Mouse (Mus musculus) embryonic facial prominence, embryonic 10.5 days (tissue): ENCODE measurements at regions not wholly inside any gene's neighbourhood (a gene's known extent, or its start where the extent isn't known, plus 50 kb on each side); places are given as distances from the start of the nearest gene placed in this dataset.
"Not testable (repeated sequence)": the region's sequence is repeated elsewhere in the genome, so short reads cannot be mapped to it uniquely, and the experiment has no call there.

Experiments
- DNase-seq: peaks from one replicate; pipeline ENCODE4 v3.0.0-alpha.2; 2017; ENCODE audit warnings: low spot score
- H3K27ac ChIP-seq: fragments of 300-500 bp; sonication (generic); replicated peaks from 2 replicates; pipeline ENCODE4 v1.5.1; 2016; ENCODE audit warnings: mild to moderate bottlenecking
- H3K27me3 ChIP-seq: fragments of 300-500 bp; sonication (generic); replicated peaks from 2 replicates; pipeline ENCODE4 v1.6.1; 2016; ENCODE audit warnings: low read depth, mild to moderate bottlenecking; ENCODE audit not compliant: poor library complexity, severe bottlenecking
- H3K36me3 ChIP-seq: fragments of 300-500 bp; sonication (generic); replicated peaks from 2 replicates; pipeline ENCODE4 v1.6.1; 2016; ENCODE audit warnings: mild to moderate bottlenecking, moderate library complexity
- H3K4me1 ChIP-seq: fragments of 300-500 bp; sonication (generic); 2 replicates; pipeline ENCODE4 v1.6.1; 2016
- H3K4me3 ChIP-seq: fragments of 300-500 bp; sonication (generic); 2 replicates; pipeline ENCODE4 v1.5.1; 2016; ENCODE audit warnings: mild to moderate bottlenecking, moderate library complexity
- H3K9me3 ChIP-seq: fragments of 300-500 bp; sonication (generic); 2 replicates; pipeline ENCODE4 v1.6.1; 2016; ENCODE audit warnings: mild to moderate bottlenecking
- WGBS: fragments of 180-500 bp; shearing (Covaris S2); methylation state at CpG from one replicate; pipeline ENCODE4 v1.1.7; 2016; 5-methylcytosine and 5-hydroxymethylcytosine counted together

GRCm38 (mm10) chr10:15046285-15046684 lies 328.3 kb upstream of the Gje1 start:
- WGBS, result 73% methylated on average over 4 of the region's 4 CpGs
- H3K9me3 ChIP-seq, result no peaks in the 10 kb centered on the region
- DNase-seq, result no peak
- no peaks in the 10 kb centered on the region for H3K4me1 ChIP-seq
- no peak overlapping the region for H3K4me3 ChIP-seq
- H3K27ac ChIP-seq, result no peak overlapping the region
- H3K27me3 ChIP-seq, result no peaks in the 10 kb centered on the region
- H3K36me3 ChIP-seq, result no peaks in the 10 kb centered on the region

DNA sequence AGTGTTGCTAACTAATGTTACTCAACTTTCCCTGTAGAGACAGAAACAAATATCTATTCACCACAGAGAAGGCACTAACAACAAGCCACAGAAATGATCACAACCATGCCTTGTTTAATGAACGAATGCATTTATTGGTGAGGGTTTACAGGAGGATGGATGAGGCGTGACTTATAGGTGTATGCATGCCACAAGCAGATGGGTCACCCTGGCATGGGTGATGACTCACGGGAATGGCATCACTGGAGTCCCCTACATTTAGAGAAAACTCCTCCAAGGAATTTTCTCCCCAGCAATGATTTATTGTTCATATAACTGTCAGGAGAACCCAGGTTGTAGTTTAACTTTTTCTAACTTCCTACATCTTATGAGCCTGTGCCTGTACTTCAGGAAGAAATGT lies 319.6 kb upstream of the Gje1 start:
- no peaks in the 10 kb centered on the region for H3K9me3 ChIP-seq
- no peaks in the 10 kb centered on the region for H3K27me3 ChIP-seq
- 90% methylated on average over 3 of the region's 3 CpGs for WGBS
- H3K27ac ChIP-seq, result no peak overlapping the region
- no peak overlapping the region for H3K4me3 ChIP-seq
- H3K4me1 ChIP-seq, result no peaks in the 10 kb centered on the region
- DNase-seq, result no peak
- H3K36me3 ChIP-seq, result no peaks in the 10 kb centered on the region

- Histone ChIP-seq H3K27ac (no peak overlapping the region), H3K4me1 (no peaks in the 10 kb centered on the region), H3K27me3 (no peaks in the 10 kb centered on the region), H3K9me3 (no peaks in the 10 kb centered on the region), H3K36me3 (no peaks in the 10 kb centered on the region), H3K4me3 (no peak overlapping the region)
- WGBS, result 86% methylated on average over 1 of the region's 1 CpGs
- DNase-seq, result no peak
These were observed 313.5 kb upstream of the Gje1 start for GRCm38 (mm10) chr10:15031517-15031916.

- Histone ChIP-seq H3K4me1 (no peaks in the 10 kb centered on the region), H3K4me3 (no peak overlapping the region), H3K36me3 (no peaks in the 10 kb centered on the region), H3K27ac (no peak overlapping the region), H3K9me3 (no peaks in the 10 kb centered on the region), H3K27me3 (no peaks in the 10 kb centered on the region)
- DNase-seq, result no peak
These were observed 311.1 kb upstream of the Gje1 start for GRCm38 (mm10) chr10:15029151-15029550.

DNA sequence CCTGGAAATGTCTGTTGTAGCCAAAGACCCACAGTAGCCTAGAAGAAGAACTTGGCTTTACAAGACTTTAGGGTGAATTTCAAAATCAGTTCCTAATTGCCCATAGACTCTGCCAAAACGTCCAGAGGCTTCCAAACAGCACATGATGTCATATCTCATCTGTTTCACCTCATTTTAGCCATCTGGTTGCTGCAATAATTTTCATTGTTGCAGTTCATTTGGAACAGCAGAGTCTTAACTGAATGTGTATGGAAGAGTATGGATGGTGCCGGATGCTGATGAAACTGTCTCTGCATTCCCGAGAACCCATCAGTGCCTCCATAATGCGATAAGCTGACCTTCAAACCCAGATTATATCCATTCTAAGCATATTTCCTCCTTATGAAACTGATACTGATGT lies 295.9 kb upstream of the Gje1 start:
- H3K9me3 ChIP-seq, result no peaks in the 10 kb centered on the region
- WGBS, result 85% methylated on average over 4 of the region's 4 CpGs
- H3K27ac ChIP-seq, result no peak overlapping the region
- no peak overlapping the region for H3K4me3 ChIP-seq
- H3K27me3 ChIP-seq, result no peaks in the 10 kb centered on the region
- DNase-seq, result no peak
- H3K36me3 ChIP-seq, result no peaks in the 10 kb centered on the region
- no peaks in the 10 kb centered on the region for H3K4me1 ChIP-seq

GRCm38 (mm10) chr10:14996374-14996773 lies 278.4 kb upstream of the Gje1 start:
- H3K4me3 ChIP-seq, result no peak overlapping the region
- DNase-seq, result no peak
- 86% methylated on average over 2 of the region's 2 CpGs for WGBS
- no peaks in the 10 kb centered on the region for H3K4me1 ChIP-seq
- H3K36me3 ChIP-seq, result no peaks in the 10 kb centered on the region
- H3K9me3 ChIP-seq, result no peaks in the 10 kb centered on the region
- no peak overlapping the region for H3K27ac ChIP-seq
- no peaks in the 10 kb centered on the region for H3K27me3 ChIP-seq

GRCm38 (mm10) chr10:14989601-14990140 lies 271.7 kb upstream of the Gje1 start:
- Histone ChIP-seq H3K27me3 (no peaks in the 10 kb centered on the region), H3K9me3 (no peaks in the 10 kb centered on the region), H3K4me3 (no peak overlapping the region), H3K4me1 (no peaks in the 10 kb centered on the region), H3K36me3 (no peaks in the 10 kb centered on the region), H3K27ac (no peak overlapping the region)
- DNase-seq, result no peak

DNA sequence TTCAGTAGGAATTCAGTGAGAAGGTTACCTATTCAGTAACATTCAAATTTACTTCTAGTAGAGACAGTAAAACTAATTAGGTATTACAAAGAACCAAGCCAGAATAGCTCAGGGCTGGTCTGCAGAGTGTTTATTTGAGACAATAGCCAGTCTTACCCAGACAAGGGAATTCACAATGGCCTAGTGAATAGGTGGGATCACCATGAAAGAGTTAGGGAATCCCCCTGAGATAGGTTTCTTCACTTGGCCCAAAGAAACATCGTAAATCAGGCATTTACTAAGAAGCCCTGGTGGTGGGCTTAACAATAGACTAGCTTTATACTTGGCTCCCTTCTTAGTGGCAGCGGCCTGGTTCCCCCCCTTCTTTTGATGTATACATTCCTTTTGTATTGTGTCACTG lies 268.6 kb upstream of the Gje1 start:
- not testable (repeated sequence) for H3K4me1 ChIP-seq, H3K9me3 ChIP-seq, DNase-seq, H3K27me3 ChIP-seq, H3K4me3 ChIP-seq, H3K36me3 ChIP-seq, H3K27ac ChIP-seq
- 51% methylated on average over 2 of the region's 2 CpGs for WGBS

GRCm38 (mm10) chr10:14978093-14978755 lies 260.2 kb upstream of the Gje1 start:
- no peaks in the 10 kb centered on the region for H3K36me3 ChIP-seq
- no peak overlapping the region for H3K4me3 ChIP-seq
- H3K27ac ChIP-seq, result no peak overlapping the region
- H3K4me1 ChIP-seq, result peaks cover 18% of the 10 kb centered on the region
- no peaks in the 10 kb centered on the region for H3K27me3 ChIP-seq
- 49% methylated on average over 4 of the region's 4 CpGs for WGBS
- no peaks in the 10 kb centered on the region for H3K9me3 ChIP-seq
- DNase-seq, result no peak

- WGBS, result 25% methylated on average over 2 of the region's 2 CpGs
- Histone ChIP-seq H3K36me3 (no peaks in the 10 kb centered on the region), H3K27ac (no peak overlapping the region), H3K4me1 (peaks cover 18% of the 10 kb centered on the region), H3K9me3 (no peaks in the 10 kb centered on the region), H3K27me3 (no peaks in the 10 kb centered on the region), H3K4me3 (no peak overlapping the region)
- peak; percentile 16 for DNase-seq
These were observed 259.4 kb upstream of the Gje1 start for GRCm38 (mm10) chr10:14977268-14978000.

GRCm38 (mm10) chr10:14969726-14970125 lies 251.7 kb upstream of the Gje1 start:
- Histone ChIP-seq H3K9me3 (no peaks in the 10 kb centered on the region), H3K27me3 (no peaks in the 10 kb centered on the region), H3K4me1 (no peaks in the 10 kb centered on the region), H3K4me3 (no peak overlapping the region), H3K27ac (no peak overlapping the region), H3K36me3 (no peaks in the 10 kb centered on the region)
- DNase-seq, result no peak

DNA sequence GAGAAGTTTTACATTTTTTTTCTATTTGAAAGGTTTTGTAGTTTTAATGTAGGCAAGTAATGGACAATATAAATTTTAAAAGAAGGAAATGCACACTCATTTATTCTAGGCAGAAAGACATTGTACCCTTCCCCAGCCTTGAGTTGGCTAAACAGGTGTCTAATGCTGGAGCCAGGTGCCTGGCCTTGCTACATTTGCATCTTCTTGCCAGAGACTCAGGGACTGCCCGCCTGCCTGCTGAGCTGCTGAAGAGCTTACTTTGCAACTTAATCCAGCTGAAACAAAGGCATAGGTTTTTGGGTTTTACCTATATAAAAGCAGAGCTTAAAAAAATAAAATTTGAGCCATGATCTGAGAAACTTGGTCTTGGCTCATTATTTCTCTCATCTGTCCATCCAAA lies 249.6 kb upstream of the Gje1 start:
- no peaks in the 10 kb centered on the region for H3K4me1 ChIP-seq
- H3K36me3 ChIP-seq, result no peaks in the 10 kb centered on the region
- WGBS, result 52% methylated on average over 1 of the region's 1 CpGs
- DNase-seq, result no peak
- no peak overlapping the region for H3K27ac ChIP-seq
- no peaks in the 10 kb centered on the region for H3K9me3 ChIP-seq
- no peak overlapping the region for H3K4me3 ChIP-seq
- H3K27me3 ChIP-seq, result no peaks in the 10 kb centered on the region

DNA sequence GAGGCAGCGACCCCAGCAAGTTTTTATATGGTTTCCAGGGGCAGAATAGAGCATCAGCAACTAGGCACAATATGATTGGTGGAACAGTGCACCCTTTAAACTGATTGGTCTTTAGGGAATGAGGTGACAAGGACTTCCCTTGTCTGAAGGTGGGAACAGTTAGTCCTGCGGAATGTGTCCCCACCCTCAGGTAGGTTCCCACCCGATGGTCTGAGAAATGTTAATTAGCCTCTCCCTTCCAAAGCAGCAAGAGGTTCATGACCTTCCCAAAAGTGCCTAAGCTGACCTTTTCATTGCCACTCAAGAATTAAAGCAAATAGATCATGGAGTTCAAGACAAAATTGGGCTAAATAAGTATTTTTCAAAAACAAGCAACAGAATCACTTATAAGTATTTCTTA lies 248.8 kb upstream of the Gje1 start:
- H3K36me3 ChIP-seq, H3K27me3 ChIP-seq, H3K4me1 ChIP-seq, H3K4me3 ChIP-seq, DNase-seq, H3K27ac ChIP-seq, H3K9me3 ChIP-seq: not testable (repeated sequence)
- 76% methylated on average over 3 of the region's 3 CpGs for WGBS
